Comparison of ENCODE assay signal across 27 mouse cellular contexts in the genomic region with DNA sequence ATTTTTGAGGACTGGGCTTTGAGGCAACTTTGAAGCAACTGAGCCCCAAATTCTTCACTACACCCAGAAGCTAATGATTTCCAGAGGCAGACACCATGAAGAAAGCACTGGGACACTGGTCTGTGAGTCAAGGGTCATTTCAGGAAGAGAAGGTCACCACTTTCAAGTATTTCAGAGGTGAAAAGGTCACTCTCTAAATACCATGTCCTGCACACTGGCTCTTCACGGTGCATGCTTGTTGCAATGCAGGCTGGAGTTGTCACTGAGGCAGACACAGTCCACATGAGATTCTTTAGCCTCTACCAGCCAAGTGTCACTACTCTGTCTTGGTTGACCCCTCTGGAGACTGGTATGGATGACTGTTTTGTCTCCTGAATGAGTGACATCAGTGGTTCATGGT.
"Had no signal": no experiment of that assay in that cellular context is flagged by ENCODE, and none has a peak within 500 bp of the region (broad histone marks: within the 10 kb centered on the region; RNA-seq: fewer than 3 reads in every experiment).

No protein-coding gene starts in this region.

- H3K4me1 ChIP-seq: hindbrain, embryonic 12.5 days; hindbrain, embryonic 15.5 days; liver, embryonic 13.5 days; liver, embryonic 15.5 days had no signal

- H3K36me3 ChIP-seq: heart, embryonic 10.5 days; heart, embryonic 12.5 days; hindbrain, embryonic 12.5 days; hindbrain, embryonic 15.5 days; kidney, embryonic 15.5 days; limb, embryonic 12.5 days; liver, embryonic 13.5 days; liver, embryonic 15.5 days had no signal

- H3K9ac ChIP-seq: heart, embryonic 12.5 days; hindbrain, embryonic 12.5 days; hindbrain, embryonic 15.5 days; kidney, embryonic 15.5 days; limb, embryonic 12.5 days; liver, embryonic 13.5 days; liver, embryonic 15.5 days; liver, postnatal 0 days had no signal

- H3K4me3 ChIP-seq: heart, embryonic 10.5 days; heart, embryonic 12.5 days; hindbrain, embryonic 12.5 days; hindbrain, embryonic 15.5 days; kidney, embryonic 15.5 days; limb, embryonic 12.5 days; liver, embryonic 13.5 days; liver, embryonic 15.5 days had no signal

- DNase-seq: gastrocnemius, postnatal 14 days; gastrocnemius, postnatal 36 days; heart, adult 18-20 months; heart, postnatal 10 days; heart, postnatal 36 days; kidney, adult 11 months; kidney, adult 2 months; kidney, adult 9 months; kidney, postnatal 14 days; kidney, postnatal 36 days; layer of hippocampus, adult 9-11 months; layer of hippocampus, postnatal 36 days; left cerebral cortex, postnatal 4 days; liver; liver, embryonic 13.5 days; liver, postnatal 0 days had no signal

- H3K4me2 ChIP-seq: heart, embryonic 12.5 days; hindbrain, embryonic 12.5 days; hindbrain, embryonic 15.5 days; kidney, embryonic 15.5 days; limb, embryonic 12.5 days; liver, embryonic 11.5 days; liver, embryonic 13.5 days; liver, embryonic 15.5 days had no signal

- ATAC-seq: hindbrain, postnatal 0 days; intestine, embryonic 16.5 days; liver, postnatal 0 days had no signal

- H3K9me3 ChIP-seq: heart, embryonic 10.5 days; heart, embryonic 12.5 days; hindbrain, embryonic 12.5 days; hindbrain, embryonic 15.5 days; kidney, embryonic 15.5 days; limb, embryonic 12.5 days; liver, embryonic 13.5 days; liver, embryonic 15.5 days had no signal

- H3K27ac ChIP-seq: heart, embryonic 10.5 days; hindbrain, embryonic 12.5 days; hindbrain, embryonic 15.5 days; hindbrain, postnatal 0 days; kidney, embryonic 15.5 days; kidney, postnatal 0 days; limb, embryonic 12.5 days; liver, embryonic 13.5 days; liver, embryonic 15.5 days had no signal

- H3K27me3 ChIP-seq: heart, embryonic 12.5 days; hindbrain, embryonic 15.5 days; kidney, embryonic 15.5 days; limb, embryonic 12.5 days; liver, embryonic 13.5 days; liver, embryonic 15.5 days had no signal
